ENCODE assay signal across 13 mouse cellular contexts in the genomic region with DNA sequence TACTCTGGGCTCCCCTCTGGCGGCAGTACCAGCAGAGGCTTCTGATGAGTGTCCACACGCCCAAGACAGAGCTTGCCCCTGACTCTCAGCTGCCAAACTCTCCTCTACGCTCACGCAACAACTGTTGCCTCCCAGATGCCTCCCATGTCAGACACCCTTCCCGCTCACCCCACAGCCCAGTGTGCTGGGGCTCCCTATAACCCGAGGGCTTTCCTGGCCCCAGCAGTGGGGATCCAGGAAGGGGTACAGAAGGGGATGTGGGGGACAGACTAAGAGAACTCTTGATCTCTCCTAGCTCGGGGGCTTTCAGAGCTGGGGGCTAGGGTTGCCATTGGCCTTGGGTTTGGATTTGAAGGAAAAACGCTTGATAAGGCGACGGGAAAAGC. TPM values are rescaled to one million over a fixed set of nuclear protein-coding genes. Genes with fewer than 3 reads are reported as not detected.
DNase-seq lines count a peak whose midpoint lies in the region; ATAC-seq and TF ChIP-seq lines count a peak whose summit lies in the region.
"Had no signal": no experiment of that assay in that cellular context is flagged by ENCODE, and none has a peak within 500 bp of the region (broad histone marks: within the 10 kb centered on the region; RNA-seq: fewer than 3 reads in every experiment).

No protein-coding gene starts in this region.

- H3K36me3 ChIP-seq in heart, embryonic 10.5 days: peaks cover 36% of the 10 kb centered on the region
- peaks cover 30% of the 10 kb centered on the region for H3K36me3 ChIP-seq in lung, embryonic 14.5 days (ENCODE audit: insufficient read depth)
- peaks cover 32% of the 10 kb centered on the region for H3K36me3 ChIP-seq in heart, embryonic 14.5 days (ENCODE audit: control insufficient read depth, insufficient read depth, low read length)
- H3K36me3 ChIP-seq in midbrain, embryonic 15.5 days (replicated peaks): peaks cover 24% of the 10 kb centered on the region

- 21% methylated on average over 10 of the region's 10 CpGs for WGBS in heart, embryonic 10.5 days
- WGBS in lung, embryonic 14.5 days: 26% methylated on average over 10 of the region's 10 CpGs
- WGBS in heart, embryonic 14.5 days: 38% methylated on average over 10 of the region's 10 CpGs
- WGBS in midbrain, embryonic 15.5 days: 28% methylated on average over 10 of the region's 10 CpGs

- H3K27ac ChIP-seq in heart, embryonic 10.5 days: peak overlapping the region; percentile 76
- H3K27ac ChIP-seq in lung, embryonic 14.5 days (ENCODE audit: low read depth): peak overlapping the region; percentile 66; the same call in 1 of the 2 replicates
- peak overlapping the region; percentile 18 to 48; a peak in 2 of 4 replicates for H3K27ac ChIP-seq in heart, embryonic 14.5 days (replicated peaks in 1 of 2; ENCODE audit: control insufficient read depth in 1 of 2, insufficient read depth in 1 of 2, low read depth in 2 of 2, low read length in 2 of 2)
- 0 out of 2 replicates have a peak overlapping the region, but pooled peaks have one; percentile 36 for H3K27ac ChIP-seq in midbrain, embryonic 15.5 days

- no peak for TF ChIP-seq CTCF in lung, embryonic 14.5 days (IDR thresholded peaks at IDR 0.05; ENCODE audit: low read depth)

- H3K4me3 ChIP-seq in heart, embryonic 10.5 days: peak overlapping the region; percentile 44
- no peak overlapping the region for H3K4me3 ChIP-seq in lung, embryonic 14.5 days (ENCODE audit: low read depth, low read length)
- peak overlapping the region in 1 of 2 experiments; percentile 1; a peak in 1 of 4 replicates for H3K4me3 ChIP-seq in heart, embryonic 14.5 days (ENCODE audit: control insufficient read depth in 1 of 2, insufficient read depth in 1 of 2, low read depth in 1 of 2, low read length in 2 of 2)
- H3K4me3 ChIP-seq in midbrain, embryonic 15.5 days: no peak overlapping the region
- H3K4me3 ChIP-seq: erythroblast, embryonic 14.5 days; midbrain, embryonic 12.5 days had no signal

- H3K9me3 ChIP-seq in heart, embryonic 10.5 days: no peaks in the 10 kb centered on the region
- H3K9me3 ChIP-seq in lung, embryonic 14.5 days (ENCODE audit: low read depth, low read length): no peaks in the 10 kb centered on the region
- no peaks in the 10 kb centered on the region for H3K9me3 ChIP-seq in heart, embryonic 14.5 days (ENCODE audit: control insufficient read depth, low read length)
- H3K9me3 ChIP-seq in midbrain, embryonic 15.5 days: no peaks in the 10 kb centered on the region
- H3K9me3 ChIP-seq: midbrain, embryonic 12.5 days had no signal

- peak overlapping the region; percentile 24; the same call in 1 of the 2 replicates for H3K4me2 ChIP-seq in lung, embryonic 14.5 days
- H3K4me2 ChIP-seq in heart, embryonic 14.5 days (ENCODE audit: low read length): peak overlapping the region; percentile 43
- H3K4me2 ChIP-seq in midbrain, embryonic 15.5 days: no peak overlapping the region

- no peak for ATAC-seq in lung, embryonic 14.5 days (ENCODE audit: insufficient read depth)
- ATAC-seq in heart, embryonic 14.5 days (ENCODE audit: insufficient number of reproducible peaks, insufficient read depth, low FRiP score, low read depth): no peak
- ATAC-seq in midbrain, embryonic 15.5 days (replicated peaks): no peak

- no peak for DNase-seq in heart, embryonic 10.5 days (ENCODE audit: low spot score)
- DNase-seq in heart, postnatal 10 days: no peak
- DNase-seq in lung, embryonic 14.5 days: no peak
- DNase-seq in lung, adult 18-20 months: no peak
- DNase-seq in adrenal gland, adult 18-20 months (ENCODE audit: low spot score in 2 of 2): no peak
- no peak for DNase-seq in adipocyte (ENCODE audit: low spot score)
- DNase-seq: cerebellum, adult 11 months; right cerebral cortex, postnatal 25 days; thymus, postnatal 14 days had no signal

- peak overlapping the region; percentile 47; the same call in 1 of the 2 replicates for H3K9ac ChIP-seq in lung, embryonic 14.5 days
- no peak overlapping the region; the same call in 1 of the 2 replicates for H3K9ac ChIP-seq in heart, embryonic 14.5 days (ENCODE audit: low read length)
- H3K9ac ChIP-seq in midbrain, embryonic 15.5 days: no peak overlapping the region
- H3K9ac ChIP-seq: midbrain, embryonic 12.5 days had no signal

- H3K4me1 ChIP-seq in heart, embryonic 10.5 days: peaks cover 28% of the 10 kb centered on the region
- H3K4me1 ChIP-seq in lung, embryonic 14.5 days (ENCODE audit: insufficient read depth): peaks cover 5% of the 10 kb centered on the region; the same call in 1 of the 2 replicates
- H3K4me1 ChIP-seq in heart, embryonic 14.5 days (ENCODE audit: control insufficient read depth in 2 of 2, insufficient read depth in 2 of 2, low read length in 2 of 2): peaks cover 6% of the 10 kb centered on the region in 2 experiments; a peak in 3 of 4 replicates
- no peaks in the 10 kb centered on the region for H3K4me1 ChIP-seq in midbrain, embryonic 15.5 days

- 0 out of 2 replicates have a peak, but pooled peaks cover 4% of the 10 kb centered on the region for H3K27me3 ChIP-seq in heart, embryonic 10.5 days (ENCODE audit: insufficient read depth, poor library complexity, severe bottlenecking)
- H3K27me3 ChIP-seq in lung, embryonic 14.5 days (ENCODE audit: insufficient read depth, low read length): no peaks in the 10 kb centered on the region
- no peaks in the 10 kb centered on the region for H3K27me3 ChIP-seq in heart, embryonic 14.5 days (ENCODE audit: control insufficient read depth, insufficient read depth, low read length)
- 0 out of 2 replicates have a peak, but pooled peaks cover 4% of the 10 kb centered on the region for H3K27me3 ChIP-seq in midbrain, embryonic 15.5 days (replicated peaks)
- H3K27me3 ChIP-seq: midbrain, embryonic 12.5 days had no signal

- intact Hi-C loops in heart, postnatal 10 days (cut with DNase I): no loop called here

RNA-seq across cellular contexts. Expression of a gene that starts 5.3 kb away (rescaled TPM):
- polyA plus RNA-seq in heart, embryonic 10.5 days (2016; fragmentation: Nextera tagmentation; extraction: Ambion mirVana): 23.5 and 25.0 TPM in 2 replicates
- 10 to 100 TPM; 10.0 to 11.1 TPM for total RNA-seq in heart, postnatal 10 days (2021)
- polyA plus RNA-seq in lung, embryonic 14.5 days (2014; fragmentation: Nextera tagmentation; extraction: Ambion mirVana): 19.1 and 20.1 TPM in 2 replicates
- polyA plus RNA-seq in heart, embryonic 14.5 days (2014; fragmentation: Nextera tagmentation; extraction: Ambion mirVana): 10.5 and 12.1 TPM in 2 replicates
- 28.4 and 30.5 TPM in 2 replicates for polyA plus RNA-seq in midbrain, embryonic 15.5 days (2015; fragmentation: Nextera tagmentation; extraction: Ambion mirVana)
- 10 to 100 TPM; 18.3 to 22.6 TPM for total RNA-seq in adrenal gland, adult 18-20 months (2021)

RNA-seq across cellular contexts. Expression of a gene that starts 9.3 kb away (rescaled TPM):
- polyA plus RNA-seq in heart, embryonic 10.5 days (2016; fragmentation: Nextera tagmentation; extraction: Ambion mirVana): 6.9 and 9.5 TPM in 2 replicates
- total RNA-seq in heart, postnatal 10 days (2021): 10 to 100 TPM; 14.2 to 17.6 TPM
- polyA plus RNA-seq in lung, embryonic 14.5 days (2014; fragmentation: Nextera tagmentation; extraction: Ambion mirVana): 6.7 and 8.6 TPM in 2 replicates
- 5.4 and 7.7 TPM in 2 replicates for polyA plus RNA-seq in heart, embryonic 14.5 days (2014; fragmentation: Nextera tagmentation; extraction: Ambion mirVana)
- 27.3 and 30.6 TPM in 2 replicates for polyA plus RNA-seq in midbrain, embryonic 15.5 days (2015; fragmentation: Nextera tagmentation; extraction: Ambion mirVana)
- 10 to 100 TPM; 35.2 to 41.7 TPM for total RNA-seq in adrenal gland, adult 18-20 months (2021)

RNA-seq across cellular contexts. Expression of a gene that starts 15.1 kb away (rescaled TPM):
- polyA plus RNA-seq in heart, embryonic 10.5 days (2016; fragmentation: Nextera tagmentation; extraction: Ambion mirVana): 35.2 and 36.6 TPM in 2 replicates
- total RNA-seq in heart, postnatal 10 days (2021): 10 to 100 TPM; 21.1 to 25.2 TPM
- 41.0 and 43.4 TPM in 2 replicates for polyA plus RNA-seq in lung, embryonic 14.5 days (2014; fragmentation: Nextera tagmentation; extraction: Ambion mirVana)
- polyA plus RNA-seq in heart, embryonic 14.5 days (2014; fragmentation: Nextera tagmentation; extraction: Ambion mirVana): 34.7 and 37.8 TPM in 2 replicates
- polyA plus RNA-seq in midbrain, embryonic 15.5 days (2015; fragmentation: Nextera tagmentation; extraction: Ambion mirVana): 36.5 and 36.9 TPM in 2 replicates
- total RNA-seq in adrenal gland, adult 18-20 months (2021): 10 to 100 TPM; 21.7 to 30.9 TPM

RNA-seq across cellular contexts. Expression of a gene that starts 22.3 kb away (rescaled TPM):
- polyA plus RNA-seq in heart, embryonic 10.5 days (2016; fragmentation: Nextera tagmentation; extraction: Ambion mirVana): 3.4 and 3.9 TPM in 2 replicates
- total RNA-seq in heart, postnatal 10 days (2021): 1 to 10 TPM; 1.0 to 1.5 TPM
- polyA plus RNA-seq in lung, embryonic 14.5 days (2014; fragmentation: Nextera tagmentation; extraction: Ambion mirVana): 2.4 and 2.7 TPM in 2 replicates
- 1.3 and 2.7 TPM in 2 replicates for polyA plus RNA-seq in heart, embryonic 14.5 days (2014; fragmentation: Nextera tagmentation; extraction: Ambion mirVana)
- polyA plus RNA-seq in midbrain, embryonic 15.5 days (2015; fragmentation: Nextera tagmentation; extraction: Ambion mirVana): 30.4 and 31.1 TPM in 2 replicates
- 10 to 100 TPM; 16.1 to 30.7 TPM for total RNA-seq in adrenal gland, adult 18-20 months (2021)

RNA-seq across cellular contexts. Expression of a gene that starts 23.8 kb away (rescaled TPM):
- 258 and 270 TPM in 2 replicates for polyA plus RNA-seq in heart, embryonic 10.5 days (2016; fragmentation: Nextera tagmentation; extraction: Ambion mirVana)
- total RNA-seq in heart, postnatal 10 days (2021): 10 to 100 TPM; 54.1 to 57.9 TPM
- 391 and 419 TPM in 2 replicates for polyA plus RNA-seq in lung, embryonic 14.5 days (2014; fragmentation: Nextera tagmentation; extraction: Ambion mirVana)
- 153 and 167 TPM in 2 replicates for polyA plus RNA-seq in heart, embryonic 14.5 days (2014; fragmentation: Nextera tagmentation; extraction: Ambion mirVana)
- 121 and 132 TPM in 2 replicates for polyA plus RNA-seq in midbrain, embryonic 15.5 days (2015; fragmentation: Nextera tagmentation; extraction: Ambion mirVana)
- total RNA-seq in adrenal gland, adult 18-20 months (2021): 10 to 100 TPM; 26.8 to 34.4 TPM
